Mouse (Mus musculus) liver, embryonic 12.5 days (tissue): Measurements from ENCODE around the gene Tbcb. TPM values are rescaled to one million over a fixed set of nuclear protein-coding genes. Genes with fewer than 3 reads are reported as not detected.

Experiments used
- ATAC-seq: fragments of 200-750 bp; cut with Nextera tagmentation; 2 replicates; pipeline ENCODE4 v1.8.0; 2017; ENCODE audit warnings: moderate number of reproducible peaks, mild to moderate bottlenecking, moderate library complexity
- H3K27ac ChIP-seq: fragments of 300-500 bp; sonication (generic); 2 replicates; pipeline ENCODE4 v1.5.1; 2016; ENCODE audit warnings: mild to moderate bottlenecking
- H3K27me3 ChIP-seq: fragments of 300-500 bp; sonication (generic); replicated peaks from 2 replicates; pipeline ENCODE4 v1.6.1; 2016; ENCODE audit warnings: mild to moderate bottlenecking, moderate library complexity
- H3K36me3 ChIP-seq: fragments of 300-500 bp; sonication (generic); 2 replicates; pipeline ENCODE4 v1.6.1; 2016; ENCODE audit warnings: mild to moderate bottlenecking, moderate library complexity
- H3K4me1 ChIP-seq: fragments of 300-500 bp; sonication (generic); 2 replicates; pipeline ENCODE4 v1.6.1; 2016
- H3K4me2 ChIP-seq: fragments of 300-500 bp; sonication (generic); 2 replicates; pipeline ENCODE4 v1.6.1; 2016; ENCODE audit warnings: mild to moderate bottlenecking, moderate library complexity
- H3K4me3 ChIP-seq: fragments of 300-500 bp; sonication (generic); 2 replicates; pipeline ENCODE4 v1.5.1; 2016; ENCODE audit warnings: mild to moderate bottlenecking, moderate library complexity
- H3K9ac ChIP-seq: fragments of 300-500 bp; sonication (generic); 2 replicates; pipeline ENCODE4 v1.6.1; 2016; ENCODE audit warnings: mild to moderate bottlenecking, moderate library complexity
- H3K9me3 ChIP-seq: fragments of 300-500 bp; sonication (generic); replicated peaks from 2 replicates; pipeline ENCODE4 v1.6.1; 2016; ENCODE audit warnings: mild to moderate bottlenecking, moderate library complexity
- WGBS: fragments of 180-500 bp; shearing (Covaris S2); methylation state at CpG from one replicate; pipeline ENCODE4 v1.1.7; 2016; ENCODE audit not compliant: insufficient replicate concordance; 5-methylcytosine and 5-hydroxymethylcytosine counted together
- polyA plus RNA-seq: library from polyadenylated mRNA; unstranded; fragments of >200 nt; fragmentation: Nextera tagmentation; extraction: Ambion mirVana; gene quantifications from 2 replicates; pipeline ENCODE4 v1.2.1, GENCODE M21; 2016

Gene Tbcb
- polyA plus RNA-seq: 75.0 and 77.3 TPM in 2 replicates

- Histone ChIP-seq H3K27me3 (no peaks in the 10 kb centered on the region), H3K9ac (peak within 1 kb of the TSS; percentile 79), H3K27ac (peak within 1 kb of the TSS; percentile 92), H3K4me3 (peak within 1 kb of the TSS; percentile 81), H3K4me1 (peaks cover 24% of the 10 kb centered on the region), H3K36me3 (peaks cover 35% of the 10 kb centered on the region), H3K9me3 (no peaks in the 10 kb centered on the region), H3K4me2 (peak within 1 kb of the TSS; percentile 90)
- ATAC-seq: peak; percentile 92
- WGBS: under 1% methylated on average over 67 of the region's 67 CpGs
Observed at GRCm38 (mm10) chr7:30231669-30232454, at the start of gene Tbcb, which contains the start of gene Polr2i. Gene Tbcb (minus strand): TSS chr7:30232272. Gene Polr2i (plus strand): TSS chr7:30231948.

GRCm38 (mm10) chr7:30281522-30281921, 49.5 kb upstream of the Tbcb start:
- 68% methylated on average over 4 of the region's 4 CpGs for WGBS
- peaks cover 13% of the 10 kb centered on the region for H3K27me3 ChIP-seq
- H3K9ac ChIP-seq: no peak overlapping the region
- peak overlapping the region; percentile 94 for H3K4me2 ChIP-seq
- 0 out of 2 replicates have a peak, but pooled peaks cover 6% of the 10 kb centered on the region for H3K36me3 ChIP-seq
- H3K4me1 ChIP-seq: peaks cover 40% of the 10 kb centered on the region
- no peak overlapping the region for H3K27ac ChIP-seq
- ATAC-seq: no peak
- no peaks in the 10 kb centered on the region for H3K9me3 ChIP-seq
- no peak overlapping the region for H3K4me3 ChIP-seq

GRCm38 (mm10) chr7:30280670-30281138, 48.6 kb upstream of the Tbcb start:
- H3K27me3 ChIP-seq: peaks cover 5% of the 10 kb centered on the region; the same call in 1 of the 2 replicates
- peak; percentile 56 for ATAC-seq
- peak overlapping the region; percentile 84 for H3K4me3 ChIP-seq
- peak overlapping the region; percentile 94 for H3K4me2 ChIP-seq
- H3K9me3 ChIP-seq: no peaks in the 10 kb centered on the region
- WGBS: under 1% methylated on average over 20 of the region's 20 CpGs
- peak overlapping the region; percentile 97 for H3K27ac ChIP-seq
- H3K4me1 ChIP-seq: peaks cover 40% of the 10 kb centered on the region
- H3K36me3 ChIP-seq: 0 out of 2 replicates have a peak, but pooled peaks cover 6% of the 10 kb centered on the region
- H3K9ac ChIP-seq: peak overlapping the region; percentile 62

GRCm38 (mm10) chr7:30279951-30280669, 48.0 kb upstream of the Tbcb start, which contains the start of the genes Thap8 and Wdr62:
Gene Thap8 (plus strand): TSS chr7:30280094.
Gene Wdr62 (minus strand): TSS chr7:30280419.
- peaks cover 40% of the 10 kb centered on the region for H3K4me1 ChIP-seq
- H3K9ac ChIP-seq: peak within 1 kb of the TSS; percentile 81
- no peaks in the 10 kb centered on the region for H3K9me3 ChIP-seq
- WGBS: under 1% methylated on average over 49 of the region's 49 CpGs
- H3K27me3 ChIP-seq: no peaks in the 10 kb centered on the region
- peak; percentile 93 for ATAC-seq
- H3K36me3 ChIP-seq: peaks cover 8% of the 10 kb centered on the region
- H3K27ac ChIP-seq: peak within 1 kb of the TSS; percentile 97
- H3K4me2 ChIP-seq: peak within 1 kb of the TSS; percentile 94
- peak within 1 kb of the TSS; percentile 84 for H3K4me3 ChIP-seq

GRCm38 (mm10) chr7:30279536-30279935, 47.5 kb upstream of the Tbcb start:
- H3K27me3 ChIP-seq: no peaks in the 10 kb centered on the region
- no peaks in the 10 kb centered on the region for H3K9me3 ChIP-seq
- peak; percentile 60 for ATAC-seq
- H3K27ac ChIP-seq: peak overlapping the region; percentile 97
- peak overlapping the region; percentile 81 for H3K9ac ChIP-seq
- H3K36me3 ChIP-seq: peaks cover 13% of the 10 kb centered on the region
- 0% methylated on average over 6 of the region's 6 CpGs for WGBS
- H3K4me3 ChIP-seq: peak overlapping the region; percentile 84
- H3K4me1 ChIP-seq: peaks cover 44% of the 10 kb centered on the region
- H3K4me2 ChIP-seq: peak overlapping the region; percentile 94

GRCm38 (mm10) chr7:30278911-30279310, 46.8 kb upstream of the Tbcb start:
- peak overlapping the region; percentile 81 for H3K9ac ChIP-seq
- peak overlapping the region; percentile 84 for H3K4me3 ChIP-seq
- H3K4me2 ChIP-seq: peak overlapping the region; percentile 94
- ATAC-seq: no peak
- H3K9me3 ChIP-seq: no peaks in the 10 kb centered on the region
- H3K4me1 ChIP-seq: peaks cover 44% of the 10 kb centered on the region
- H3K27me3 ChIP-seq: no peaks in the 10 kb centered on the region
- peaks cover 20% of the 10 kb centered on the region for H3K36me3 ChIP-seq
- WGBS: 48% methylated on average over 2 of the region's 2 CpGs
- H3K27ac ChIP-seq: peak overlapping the region; percentile 97; the same call in 1 of the 2 replicates

GRCm38 (mm10) chr7:30274383-30274782, 42.3 kb upstream of the Tbcb start:
- Histone ChIP-seq H3K4me1 (peaks cover 27% of the 10 kb centered on the region), H3K27ac (no peak overlapping the region), H3K9ac (no peak overlapping the region), H3K36me3 (peaks cover 64% of the 10 kb centered on the region), H3K9me3 (no peaks in the 10 kb centered on the region), H3K4me2 (no peak overlapping the region), H3K4me3 (no peak overlapping the region), H3K27me3 (no peaks in the 10 kb centered on the region)
- WGBS: 70% methylated on average over 6 of the region's 6 CpGs
- no peak for ATAC-seq

- H3K36me3 ChIP-seq: peaks cover 96% of the 10 kb centered on the region
- no peak overlapping the region for H3K4me3 ChIP-seq
- H3K27me3 ChIP-seq: no peaks in the 10 kb centered on the region
- H3K4me1 ChIP-seq: no peaks in the 10 kb centered on the region
- WGBS: 75% methylated on average over 4 of the region's 4 CpGs
- no peak overlapping the region for H3K9ac ChIP-seq
- ATAC-seq: no peak
- no peak overlapping the region for H3K4me2 ChIP-seq
- no peak overlapping the region for H3K27ac ChIP-seq
- H3K9me3 ChIP-seq: no peaks in the 10 kb centered on the region
Observed at GRCm38 (mm10) chr7:30269641-30270040, 37.6 kb upstream of the Tbcb start.

- Histone ChIP-seq H3K27me3 (no peaks in the 10 kb centered on the region), H3K4me2 (no peak overlapping the region), H3K27ac (no peak overlapping the region), H3K4me3 (no peak overlapping the region), H3K36me3 (peaks cover 93% of the 10 kb centered on the region), H3K4me1 (no peaks in the 10 kb centered on the region), H3K9ac (no peak overlapping the region), H3K9me3 (no peaks in the 10 kb centered on the region)
- 75% methylated on average over 3 of the region's 3 CpGs for WGBS
- no peak for ATAC-seq
Observed at GRCm38 (mm10) chr7:30266780-30267179, 34.7 kb upstream of the Tbcb start.

- H3K27me3 ChIP-seq: no peaks in the 10 kb centered on the region
- WGBS: 81% methylated on average over 7 of the region's 7 CpGs
- no peaks in the 10 kb centered on the region for H3K4me1 ChIP-seq
- no peak for ATAC-seq
- no peak overlapping the region for H3K9ac ChIP-seq
- H3K4me3 ChIP-seq: no peak overlapping the region
- no peak overlapping the region for H3K27ac ChIP-seq
- no peak overlapping the region for H3K4me2 ChIP-seq
- peaks cover 93% of the 10 kb centered on the region for H3K36me3 ChIP-seq
- H3K9me3 ChIP-seq: no peaks in the 10 kb centered on the region
Observed at GRCm38 (mm10) chr7:30265935-30266334, 33.9 kb upstream of the Tbcb start.

- ATAC-seq: no peak
- Histone ChIP-seq H3K4me2 (no peak overlapping the region), H3K9me3 (no peaks in the 10 kb centered on the region), H3K4me1 (no peaks in the 10 kb centered on the region), H3K27me3 (no peaks in the 10 kb centered on the region), H3K27ac (no peak overlapping the region), H3K36me3 (peaks cover 92% of the 10 kb centered on the region), H3K9ac (no peak overlapping the region), H3K4me3 (no peak overlapping the region)
- 78% methylated on average over 5 of the region's 5 CpGs for WGBS
Observed at GRCm38 (mm10) chr7:30265531-30265930, 33.5 kb upstream of the Tbcb start.

GRCm38 (mm10) chr7:30265041-30265440, 33.0 kb upstream of the Tbcb start:
- Histone ChIP-seq H3K4me2 (no peak overlapping the region), H3K4me3 (no peak overlapping the region), H3K36me3 (peaks cover 92% of the 10 kb centered on the region), H3K9ac (no peak overlapping the region), H3K27me3 (no peaks in the 10 kb centered on the region), H3K27ac (no peak overlapping the region), H3K9me3 (no peaks in the 10 kb centered on the region), H3K4me1 (no peaks in the 10 kb centered on the region)
- WGBS: 56% methylated on average over 2 of the region's 2 CpGs
- no peak for ATAC-seq
